Mouse (Mus musculus): ENCODE results near the gene Nit2.

DNA sequence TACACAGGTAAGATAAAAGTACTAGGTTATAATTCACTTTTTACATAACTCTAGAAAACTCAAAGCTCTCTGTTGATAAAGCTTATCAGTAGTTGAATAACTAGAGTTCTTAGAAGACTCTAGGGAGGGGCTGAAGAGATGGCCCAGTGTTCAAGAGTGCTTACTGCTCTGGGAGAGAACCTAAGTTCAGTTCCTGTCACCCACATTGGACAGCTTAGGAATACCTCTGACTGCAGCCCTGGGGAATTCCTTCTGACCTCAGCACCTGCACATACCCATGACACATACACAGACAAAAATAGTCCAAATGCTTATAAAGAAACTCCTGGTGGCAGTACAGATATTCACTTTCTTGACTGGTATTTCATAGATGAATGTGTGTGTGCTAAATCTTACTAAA is 11.2 kb downstream of the Nit2 start:
- TF ChIP-seq CTCF (IDR thresholded peaks at IDR 0.05; ENCODE audit: borderline replicate concordance, control insufficient read depth, extremely low read depth, insufficient read depth, low read length, poor library complexity) (no peak), POLR2A (IDR thresholded peaks at IDR 0.05; ENCODE audit: control insufficient read depth, extremely low read depth, insufficient read depth, low read length, poor library complexity) (no peak)
